Mouse (Mus musculus) cerebellum, postnatal 14 days (tissue): ENCODE results near the gene 1700013G24Rik.

Experiments used
- DNase-seq, 2 experiments: peaks; one replicate each; pipeline ENCODE4 v3.0.0; 2021; ENCODE audit warnings: mixed read lengths in 2 of 2

Gene 1700013G24Rik

GRCm38 (mm10) chr4:137457292-137457691 lies 4.2 kb downstream of the 1700013G24Rik start:
- DNase-seq: no peak

- no peak for DNase-seq
These were observed 5.2 kb downstream of the 1700013G24Rik start for GRCm38 (mm10) chr4:137458310-137458709.

- DNase-seq: no peak
These were observed 5.8 kb downstream of the 1700013G24Rik start for GRCm38 (mm10) chr4:137458861-137459260.

- no peak for DNase-seq
These were observed 7.6 kb downstream of the 1700013G24Rik start for GRCm38 (mm10) chr4:137460676-137461075.

- no peak for DNase-seq
These were observed 8.1 kb downstream of the 1700013G24Rik start for GRCm38 (mm10) chr4:137461217-137461616.

- no peak for DNase-seq
These were observed 9.1 kb downstream of the 1700013G24Rik start for GRCm38 (mm10) chr4:137461981-137462690.

- no peak for DNase-seq
These were observed 12.2 kb downstream of the 1700013G24Rik start for GRCm38 (mm10) chr4:137465125-137465787.

GRCm38 (mm10) chr4:137466991-137467390 lies 13.9 kb downstream of the 1700013G24Rik start:
- DNase-seq: no peak

- no peak for DNase-seq
These were observed 14.4 kb downstream of the 1700013G24Rik start for GRCm38 (mm10) chr4:137467525-137467924.

- DNase-seq: peak; percentile 83 to 86
These were observed 15.4 kb downstream of the 1700013G24Rik start, which contains the start of gene Hspg2 for GRCm38 (mm10) chr4:137468260-137469080. Gene Hspg2 (plus strand): TSS chr4:137468769.

GRCm38 (mm10) chr4:137469081-137469844 lies 16.2 kb downstream of the 1700013G24Rik start:
- peak; percentile 39 to 46 for DNase-seq

GRCm38 (mm10) chr4:137469845-137470692 lies 17.0 kb downstream of the 1700013G24Rik start:
- DNase-seq: no peak

- no peak for DNase-seq
These were observed 17.7 kb downstream of the 1700013G24Rik start for GRCm38 (mm10) chr4:137470701-137471317.

- DNase-seq: no peak
These were observed 18.2 kb downstream of the 1700013G24Rik start for GRCm38 (mm10) chr4:137471326-137471725.

- DNase-seq: no peak
These were observed 20.2 kb downstream of the 1700013G24Rik start for GRCm38 (mm10) chr4:137473240-137473639.

- DNase-seq: no peak
These were observed 20.8 kb downstream of the 1700013G24Rik start for GRCm38 (mm10) chr4:137473701-137474388.

- DNase-seq: no peak
These were observed 21.6 kb downstream of the 1700013G24Rik start for GRCm38 (mm10) chr4:137474694-137475093.

- DNase-seq: no peak
These were observed 22.4 kb downstream of the 1700013G24Rik start for GRCm38 (mm10) chr4:137475271-137476050.

GRCm38 (mm10) chr4:137476065-137476760 lies 23.1 kb downstream of the 1700013G24Rik start:
- DNase-seq: no peak
